Mouse (Mus musculus): ENCODE measurements around the gene Alg5.

Gene Alg5

DNA sequence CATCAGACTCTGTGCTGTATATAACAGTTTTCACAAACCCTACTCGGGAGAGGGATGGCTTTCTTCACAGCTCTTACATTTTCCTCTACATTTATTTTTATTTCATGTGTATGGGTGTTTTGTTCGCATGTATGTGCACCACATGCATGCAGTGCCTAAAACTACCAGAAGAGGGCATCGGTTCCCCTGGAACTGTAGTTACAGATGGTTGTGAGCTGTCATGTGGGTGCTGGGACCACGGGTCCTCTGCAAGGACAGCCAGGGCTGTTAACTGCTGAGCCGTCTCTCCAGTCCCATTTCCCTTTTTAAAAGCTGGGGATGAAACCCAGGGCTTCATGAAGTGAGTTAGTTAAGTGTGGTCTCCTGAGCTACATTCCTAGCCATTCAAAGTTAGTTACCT, 60.0 kb downstream of the Alg5 start:
- no peak for DNase-seq (ENCODE audit: low spot score)

- no peak for DNase-seq (ENCODE audit: low spot score)
These were observed 60.5 kb downstream of the Alg5 start for GRCm38 (mm10) chr3:54795806-54796205.

DNA sequence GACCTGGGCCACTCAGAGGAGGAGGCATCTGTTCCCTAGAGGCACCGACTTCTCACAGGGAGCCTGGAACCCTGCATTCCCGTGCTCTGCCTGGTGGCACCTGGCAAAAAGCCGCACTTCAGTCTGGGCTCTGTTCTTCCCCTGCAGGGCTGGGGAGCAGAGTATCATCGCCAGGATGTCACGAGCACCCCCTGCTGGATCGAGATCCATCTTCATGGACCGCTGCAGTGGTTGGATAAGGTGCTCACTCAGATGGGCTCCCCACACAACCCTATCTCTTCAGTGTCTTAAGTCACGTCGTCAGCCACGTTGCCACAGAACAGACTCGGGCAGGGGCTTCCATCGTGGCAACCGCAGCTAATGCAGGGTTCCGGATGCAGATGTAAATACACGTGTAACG, 61.9 kb downstream of the Alg5 start:
- DNase-seq (ENCODE audit: low spot score) = peak; percentile 70

All from retina, embryonic 14.5 days (tissue).